Mouse (Mus musculus): ENCODE measurements around the gene Fam208b.

DNA sequence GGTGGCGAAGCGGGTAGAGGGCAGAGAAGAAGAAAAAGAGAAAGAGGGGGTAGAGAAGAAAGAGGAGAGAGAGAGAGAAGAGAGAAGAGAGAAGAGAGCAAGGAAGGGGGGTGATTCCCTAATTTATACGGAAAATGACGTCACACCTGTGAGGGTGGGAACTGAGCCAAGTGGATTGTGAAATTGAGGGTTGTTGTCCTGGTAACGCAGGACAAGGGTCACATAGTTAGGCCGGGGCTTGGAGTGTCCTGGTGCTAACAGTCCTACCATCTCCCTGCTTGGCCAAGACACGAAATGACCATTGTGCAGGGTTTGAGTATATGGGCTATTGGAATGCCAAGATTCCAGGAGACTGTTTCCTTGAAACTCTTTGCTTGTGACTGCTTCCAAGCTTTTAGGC is 35.7 kb upstream of the Fam208b start:
- TF ChIP-seq CTCF (IDR thresholded peaks at IDR 0.05; ENCODE audit: low read depth) (no peak), EP300 (optimal IDR thresholded peaks at IDR 0.05) (no peak)

Measured in stomach, postnatal 0 days (tissue).